Mouse (Mus musculus): ENCODE data around the gene Gm17078.
"Not testable (repeated sequence)": the region's sequence is repeated elsewhere in the genome, so short reads cannot be mapped to it uniquely, and the experiment has no call there.

Gene Gm17078

DNA sequence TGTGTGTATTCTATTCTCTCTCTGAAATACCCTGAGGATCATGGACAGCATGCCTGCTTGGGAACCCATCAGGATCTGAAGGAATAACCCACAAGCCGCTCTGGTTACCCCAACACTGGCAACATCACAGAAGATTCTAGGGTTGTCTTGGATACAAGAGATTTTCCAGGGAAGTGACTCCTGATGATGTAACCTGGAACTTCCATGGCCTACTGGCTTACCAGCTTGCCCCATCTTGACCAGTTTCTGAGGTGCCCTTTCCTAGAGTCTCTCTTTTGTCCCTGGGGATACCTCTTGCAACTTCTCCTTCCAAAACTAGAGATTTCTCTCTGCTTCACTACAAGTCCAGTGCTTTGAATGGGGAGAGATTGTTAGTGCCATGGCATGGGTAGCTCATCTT lies at the start of gene Gm17078:
Gm17078 (minus strand) TSS at position 101 of the 400 bp plus-strand sequence.
- DNase-seq: no peak

DNA sequence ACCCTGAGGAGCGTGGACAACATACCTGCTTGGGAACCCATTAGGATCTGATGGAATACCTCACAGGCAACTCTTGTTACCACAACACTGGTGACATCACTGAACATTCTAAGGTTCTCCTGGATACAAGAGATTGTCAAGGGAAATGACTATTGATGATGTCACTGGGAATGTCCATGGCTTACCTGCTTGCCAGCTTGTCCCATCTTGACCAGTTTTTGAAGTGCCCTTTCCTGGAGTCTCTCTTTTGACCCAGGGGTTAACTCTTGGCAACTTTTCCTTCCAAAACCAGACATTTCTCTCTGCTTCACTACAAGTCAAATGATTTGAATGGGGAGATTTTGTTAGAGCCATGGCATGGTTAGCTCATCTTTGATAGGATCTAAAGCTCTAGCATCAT lies 24.5 kb upstream of the Gm17078 start, which contains the start of gene Gm4181:
Gm4181 (minus strand) TSS at position 101 of the 400 bp plus-strand sequence.
- DNase-seq: not testable (repeated sequence)

DNA sequence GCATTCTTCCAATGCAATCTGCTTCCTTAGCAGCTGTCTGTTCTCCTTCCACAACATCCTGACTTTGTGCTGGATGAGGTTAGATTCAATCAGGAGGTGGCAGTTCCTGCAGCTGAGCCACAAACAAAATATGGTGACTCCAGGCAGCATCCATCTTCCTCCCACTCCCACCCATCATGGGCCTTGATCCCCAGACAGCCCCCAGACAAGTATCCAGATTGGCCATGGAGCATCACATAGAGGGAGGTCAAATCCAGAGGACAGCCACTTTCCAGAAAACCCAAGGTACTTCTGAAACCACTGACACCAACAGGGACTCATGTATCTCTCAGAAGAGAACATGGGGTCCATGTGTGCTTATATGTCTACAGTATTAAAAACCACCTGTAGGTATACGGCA lies 21.3 kb upstream of the Gm17078 start:
- DNase-seq: peak; percentile 2

DNA sequence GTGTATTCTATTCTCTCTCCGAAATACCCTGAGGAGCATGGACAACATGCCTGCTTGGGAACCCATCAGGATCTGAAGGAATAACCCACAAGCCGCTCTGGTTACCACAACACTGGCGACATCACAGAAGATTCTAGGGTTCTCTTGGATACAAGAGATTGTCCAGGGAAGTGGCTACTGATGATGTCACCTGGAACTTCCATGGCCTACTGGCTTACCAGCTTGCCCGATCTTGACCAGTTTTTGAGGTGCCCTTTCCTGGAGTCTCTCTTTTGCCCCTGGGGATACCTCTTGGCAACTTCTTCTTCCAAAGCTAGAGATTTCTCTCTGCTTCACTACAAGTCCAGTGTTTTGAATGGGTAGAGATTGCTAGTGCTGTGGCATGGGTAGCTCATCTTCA lies 19.1 kb downstream of the Gm17078 start, which contains the start of gene Gm17174:
Gm17174 (minus strand) TSS at position 101 of the 400 bp plus-strand sequence.
- not testable (repeated sequence) for DNase-seq

DNA sequence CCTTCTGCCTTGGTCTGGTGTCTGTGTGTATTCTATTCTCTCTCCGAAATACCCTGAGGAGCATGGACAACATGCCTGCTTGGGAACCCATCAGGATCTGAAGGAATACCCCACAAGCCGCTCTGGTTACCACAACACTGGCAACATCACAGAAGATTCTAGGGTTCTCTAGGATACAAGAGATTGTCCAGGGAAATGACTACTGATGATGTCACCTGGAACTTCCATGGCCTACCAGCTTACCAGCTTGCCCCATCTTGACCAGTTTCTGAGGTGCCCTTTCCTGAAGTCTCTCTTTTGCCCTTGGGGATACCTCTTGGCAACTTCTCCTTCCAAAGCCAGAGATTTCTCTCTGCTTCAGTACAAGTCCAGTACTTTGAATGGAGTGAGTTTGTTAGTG lies 37.1 kb downstream of the Gm17078 start, which contains the start of gene Gm17175:
Gm17175 (minus strand) TSS at position 101 of the 400 bp plus-strand sequence.
- not testable (repeated sequence) for DNase-seq
